Mouse (Mus musculus): ENCODE results near the gene Gabbr1.
"Not testable (repeated sequence)": the region's sequence is repeated elsewhere in the genome, so short reads cannot be mapped to it uniquely, and the experiment has no call there.

Gabbr1 gene

GRCm38 (mm10) chr17:37045611-37046311 is at the start of gene Gabbr1:
Gabbr1 (plus strand) TSS chr17:37045966.
- peak; percentile 90 for DNase-seq

- DNase-seq: peak; percentile 78
Observed at GRCm38 (mm10) chr17:36997033-36997735, 48.6 kb upstream of the Gabbr1 start.

- DNase-seq: no peak
Observed at GRCm38 (mm10) chr17:36998477-36998876, 47.3 kb upstream of the Gabbr1 start.

- no peak for DNase-seq
Observed at GRCm38 (mm10) chr17:37000863-37001262, 44.9 kb upstream of the Gabbr1 start, which contains the start of gene Zfp57. Zfp57 (plus strand) TSS chr17:37001163.

GRCm38 (mm10) chr17:37002364-37003330 is 43.1 kb upstream of the Gabbr1 start:
- DNase-seq: no peak

GRCm38 (mm10) chr17:37003366-37003765 is 42.4 kb upstream of the Gabbr1 start:
- no peak for DNase-seq

GRCm38 (mm10) chr17:37008161-37008560 is 37.6 kb upstream of the Gabbr1 start:
- no peak for DNase-seq

- DNase-seq: no peak
Observed at GRCm38 (mm10) chr17:37009460-37010042, 36.2 kb upstream of the Gabbr1 start.

GRCm38 (mm10) chr17:37011719-37012118 is 34.0 kb upstream of the Gabbr1 start:
- DNase-seq: no peak

GRCm38 (mm10) chr17:37012141-37012540 is 33.6 kb upstream of the Gabbr1 start:
- DNase-seq: no peak

- no peak for DNase-seq
Observed at GRCm38 (mm10) chr17:37016333-37016732, 29.4 kb upstream of the Gabbr1 start.

GRCm38 (mm10) chr17:37018328-37018727 is 27.4 kb upstream of the Gabbr1 start:
- no peak for DNase-seq

GRCm38 (mm10) chr17:37019242-37019641 is 26.5 kb upstream of the Gabbr1 start:
- DNase-seq: not testable (repeated sequence)

GRCm38 (mm10) chr17:37022628-37023576 is 22.9 kb upstream of the Gabbr1 start, which contains the start of gene Mog:
Mog (minus strand) TSS chr17:37023398.
- DNase-seq: no peak

- DNase-seq: no peak
Observed at GRCm38 (mm10) chr17:37026425-37026824, 19.3 kb upstream of the Gabbr1 start.

- DNase-seq: no peak
Observed at GRCm38 (mm10) chr17:37027486-37027885, 18.3 kb upstream of the Gabbr1 start.

- no peak for DNase-seq
Observed at GRCm38 (mm10) chr17:37028212-37028611, 17.6 kb upstream of the Gabbr1 start.

GRCm38 (mm10) chr17:37028683-37029120 is 17.1 kb upstream of the Gabbr1 start:
- DNase-seq: peak; percentile 79

- no peak for DNase-seq
Observed at GRCm38 (mm10) chr17:37029162-37029561, 16.6 kb upstream of the Gabbr1 start.

GRCm38 (mm10) chr17:37039127-37039894 is 6.5 kb upstream of the Gabbr1 start:
- DNase-seq: no peak

Measured in thymus, postnatal 14 days (tissue).